Mouse (Mus musculus): ENCODE measurements at regions not wholly inside any gene's neighbourhood (a gene's known extent, or its start where the extent isn't known, plus 50 kb on each side); places are given as distances from the start of the nearest gene placed in this dataset.
"Not testable (repeated sequence)": the region's sequence is repeated elsewhere in the genome, so short reads cannot be mapped to it uniquely, and the experiment has no call there.

DNA sequence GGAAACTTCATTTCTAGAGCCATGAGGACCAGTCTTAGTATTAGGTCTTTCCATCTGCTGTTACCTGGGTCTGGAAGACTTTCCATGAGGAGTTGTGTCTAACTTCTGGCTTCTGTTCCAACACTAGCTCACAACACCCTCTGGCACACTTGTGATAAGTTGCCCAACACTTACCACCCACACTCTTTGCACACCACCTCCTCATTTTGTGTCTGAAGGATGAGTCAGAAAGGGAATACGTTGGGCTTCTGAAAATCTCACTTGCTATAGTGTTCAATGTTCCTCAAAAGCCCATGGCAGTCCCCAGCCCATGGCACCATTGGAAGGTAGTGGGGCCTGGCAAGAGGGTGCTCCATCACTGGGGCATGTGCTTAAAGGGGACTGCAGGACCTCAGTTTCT, 161.5 kb downstream of the Cartpt start:
- no peak for DNase-seq

GRCm38 (mm10) chr13:99737271-99737670, 163.6 kb downstream of the Cartpt start:
- DNase-seq = no peak

- DNase-seq = no peak
Observed at GRCm38 (mm10) chr13:99729145-99729544, 171.7 kb downstream of the Cartpt start.

DNA sequence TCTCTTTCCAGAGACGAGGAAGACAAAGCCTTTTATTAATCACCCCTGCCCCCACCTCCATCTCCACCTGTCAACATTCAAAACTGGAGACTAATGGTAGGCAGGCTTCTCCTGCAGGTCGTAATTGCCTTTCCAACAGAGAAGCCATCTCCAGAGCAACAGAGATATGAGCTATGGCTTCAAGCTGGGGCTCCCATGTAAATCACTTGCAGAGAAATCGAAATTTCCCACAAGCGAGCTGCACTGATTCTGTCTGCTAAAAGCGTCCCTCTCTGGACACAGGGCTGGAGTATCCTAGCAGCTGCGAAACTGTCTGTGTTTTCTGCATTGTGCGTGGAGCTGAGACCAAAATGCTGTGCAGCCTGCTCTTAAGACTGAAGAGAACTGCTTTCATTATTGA, 176.6 kb downstream of the Cartpt start:
- DNase-seq = no peak

GRCm38 (mm10) chr13:99723237-99723981, 177.5 kb downstream of the Cartpt start:
- DNase-seq = no peak

DNA sequence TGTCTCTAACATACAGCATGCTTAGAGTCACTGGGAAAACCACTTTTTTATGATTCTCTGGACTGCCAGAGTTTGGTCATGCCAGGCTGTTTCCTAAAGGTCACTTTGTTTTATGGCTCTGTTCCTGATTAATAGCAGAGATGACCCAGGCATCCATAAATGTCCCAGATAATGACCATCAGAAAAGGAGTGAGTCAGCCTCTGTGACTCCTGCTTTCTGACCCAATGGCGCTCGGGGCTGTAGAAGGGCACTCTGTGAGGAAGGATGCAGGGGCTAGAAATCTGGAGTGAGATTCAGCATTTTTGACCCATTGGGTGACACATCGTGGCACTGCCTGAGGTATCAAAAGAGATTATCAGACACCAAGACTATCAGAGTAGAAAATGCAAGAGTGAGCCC, 180.3 kb downstream of the Cartpt start:
- peak; percentile 43 for DNase-seq

DNA sequence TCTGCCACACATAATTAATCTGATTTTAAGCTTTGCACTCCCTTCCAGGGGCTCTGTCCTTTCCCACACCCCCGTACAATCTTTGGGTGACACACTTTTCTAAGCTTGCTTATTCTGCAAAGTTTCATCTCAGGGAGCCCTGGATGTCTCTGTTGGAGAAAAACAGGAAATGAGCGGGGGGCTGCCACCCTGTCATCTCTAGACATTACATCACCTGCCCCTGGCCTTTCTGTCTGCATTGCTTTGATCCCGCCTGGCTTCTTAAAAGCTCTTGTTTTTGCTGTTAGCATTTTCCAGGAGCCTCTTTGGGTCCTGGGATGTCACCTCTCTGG, 180.2 kb upstream of the Map1b start:
- no peak for DNase-seq

- DNase-seq = no peak
Observed at GRCm38 (mm10) chr13:99695874-99696558, 179.7 kb upstream of the Map1b start.

DNA sequence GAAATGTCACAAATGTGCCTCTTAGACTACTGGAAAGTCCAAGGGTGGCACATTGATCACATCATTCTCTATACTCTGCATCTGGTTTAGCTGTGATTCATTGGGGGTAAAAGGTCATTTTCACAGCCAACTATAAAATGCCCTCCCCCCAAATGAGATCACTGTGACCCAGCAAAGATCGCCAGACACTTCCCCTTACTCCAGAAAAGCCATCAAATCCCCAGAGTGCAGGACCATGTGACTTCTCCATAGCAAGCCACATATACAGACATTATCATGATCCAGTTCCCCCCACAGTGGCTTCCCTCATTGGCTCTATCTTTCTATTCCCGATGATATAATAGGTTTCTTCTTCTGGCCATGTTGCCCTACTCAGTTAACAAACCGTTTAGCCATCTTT, 163.6 kb upstream of the Map1b start:
- no peak for DNase-seq

- DNase-seq = no peak
Observed at GRCm38 (mm10) chr13:99679430-99679829, 163.1 kb upstream of the Map1b start.

DNA sequence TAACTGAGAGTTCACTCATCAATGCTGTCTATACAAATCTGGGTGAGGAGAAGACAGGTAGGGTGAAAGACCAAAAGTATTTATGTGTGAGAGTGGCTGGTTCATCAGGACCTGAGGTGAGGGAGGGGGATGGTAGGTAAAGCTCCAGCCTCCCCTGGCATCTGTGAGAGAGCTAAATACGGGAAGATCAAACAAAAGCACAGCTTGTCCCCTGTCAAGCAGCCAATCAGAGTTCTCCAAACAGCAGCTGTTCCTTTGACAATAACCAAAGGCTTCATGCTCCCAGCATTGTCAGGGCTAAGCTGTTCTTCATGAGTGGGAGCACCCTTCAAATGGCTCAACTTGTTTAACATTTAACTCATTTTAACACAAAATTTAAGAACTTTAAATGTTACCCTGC, 160.1 kb upstream of the Map1b start:
- no peak for DNase-seq

DNA sequence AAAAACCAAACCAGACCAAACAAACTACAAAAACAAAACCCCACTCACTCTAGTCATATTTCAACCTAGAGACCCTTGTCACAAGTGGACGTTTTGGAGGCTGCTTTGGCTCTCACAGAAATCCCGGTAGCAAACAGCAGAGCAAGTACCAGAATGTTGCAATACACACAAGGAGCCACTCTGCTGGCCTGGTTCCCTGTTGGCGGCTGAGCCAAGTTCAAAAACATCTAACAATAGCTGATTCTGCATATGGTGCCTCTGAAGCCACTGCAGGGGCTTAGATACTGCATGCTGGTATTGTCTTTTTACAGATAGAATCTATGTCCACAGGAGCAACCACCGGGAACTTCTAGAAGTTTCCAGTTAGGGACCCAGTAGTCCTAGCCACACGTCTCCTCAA, 159.6 kb upstream of the Map1b start:
- DNase-seq = peak; percentile 32

GRCm38 (mm10) chr13:99672714-99673113, 156.4 kb upstream of the Map1b start:
- DNase-seq = no peak

DNA sequence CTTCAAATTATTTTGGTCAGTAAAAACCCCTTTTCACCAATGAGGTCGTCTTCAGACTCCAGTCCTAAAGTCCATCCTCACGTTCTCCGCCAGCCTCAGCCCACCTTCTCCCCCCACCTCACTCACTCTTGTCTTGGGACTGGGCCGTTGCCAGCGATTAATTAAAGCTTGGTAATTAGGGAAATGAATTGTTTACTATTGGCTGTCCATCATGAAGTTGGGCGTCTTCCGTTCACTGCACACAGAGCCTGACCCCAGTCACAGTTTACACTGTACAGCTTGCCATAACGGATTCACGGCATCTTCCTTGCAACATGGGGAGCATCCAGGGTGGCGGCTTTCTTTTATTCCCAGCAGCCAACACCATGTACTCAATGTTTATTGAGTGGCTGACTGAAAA, 155.4 kb upstream of the Map1b start:
- DNase-seq = no peak

- peak; percentile 60 for DNase-seq
Observed at GRCm38 (mm10) chr13:99669987-99670534, 153.7 kb upstream of the Map1b start.

DNA sequence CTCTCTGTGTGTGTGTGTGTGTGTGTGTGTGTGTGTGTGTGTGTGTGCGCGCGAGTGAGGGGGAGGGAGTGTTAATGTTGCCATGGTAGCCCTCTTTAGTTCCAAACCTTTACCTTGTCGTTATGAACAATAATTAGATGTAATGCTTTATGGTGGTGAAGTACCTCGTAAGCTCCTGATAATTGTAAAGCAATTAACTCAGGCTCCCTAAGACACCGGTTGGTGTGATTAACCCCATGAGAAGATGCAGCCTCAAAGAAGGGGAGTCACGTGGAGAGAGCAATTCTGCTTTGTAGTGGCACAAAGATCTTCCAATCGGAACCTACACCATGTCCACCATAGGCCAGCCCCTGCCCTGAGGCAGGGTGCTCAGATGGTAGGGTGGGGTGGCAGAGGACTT, 152.3 kb upstream of the Map1b start:
- no peak for DNase-seq

- no peak for DNase-seq
Observed at GRCm38 (mm10) chr13:99666086-99666485, 149.7 kb upstream of the Map1b start.

DNA sequence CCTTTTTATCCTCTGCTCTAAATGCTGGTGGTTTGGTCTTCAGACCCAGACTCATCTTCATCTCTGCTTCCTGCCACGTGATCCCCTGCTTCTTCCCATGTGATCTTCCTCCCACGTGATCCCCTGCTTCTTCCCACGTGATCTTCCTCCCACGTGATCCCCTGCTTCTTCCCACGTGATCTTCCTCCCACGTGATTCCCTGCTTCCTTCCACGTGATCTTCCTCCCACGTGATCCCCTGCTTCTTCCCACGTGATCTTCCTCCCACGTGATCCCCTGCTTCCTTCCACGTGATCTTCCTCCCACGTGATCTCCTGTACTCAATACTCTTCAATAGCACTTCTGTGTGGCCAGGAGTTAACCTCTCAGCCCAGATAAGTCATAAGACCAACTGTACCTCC, 147.1 kb upstream of the Map1b start:
- not testable (repeated sequence) for DNase-seq

DNA sequence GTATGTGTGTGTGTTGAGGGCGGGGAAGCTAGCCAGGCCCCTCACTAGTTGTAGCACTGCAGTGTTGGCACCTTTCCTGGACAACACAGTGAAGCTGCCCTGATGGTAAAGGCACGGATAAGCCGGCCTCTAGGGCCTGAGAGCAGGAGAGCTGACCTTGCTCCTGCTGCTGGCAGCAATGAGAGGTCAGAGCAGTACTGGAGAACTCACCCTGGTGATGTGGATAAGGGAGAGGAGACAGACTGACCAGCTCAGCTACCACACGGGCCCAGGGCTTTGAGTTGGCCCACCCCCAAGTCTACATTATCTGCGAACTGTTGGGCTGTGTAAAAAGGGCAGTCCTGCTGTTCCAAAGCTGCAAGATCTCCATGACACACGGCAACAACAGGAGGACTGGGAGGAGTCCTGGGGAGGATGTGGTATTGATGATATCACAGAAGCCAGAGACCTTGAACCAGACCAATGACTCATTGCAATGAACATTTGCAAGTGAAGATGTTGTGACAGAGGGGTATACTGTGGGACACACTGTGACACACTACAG, 131.4 kb upstream of the Map1b start:
- DNase-seq = peak; percentile 13

DNA sequence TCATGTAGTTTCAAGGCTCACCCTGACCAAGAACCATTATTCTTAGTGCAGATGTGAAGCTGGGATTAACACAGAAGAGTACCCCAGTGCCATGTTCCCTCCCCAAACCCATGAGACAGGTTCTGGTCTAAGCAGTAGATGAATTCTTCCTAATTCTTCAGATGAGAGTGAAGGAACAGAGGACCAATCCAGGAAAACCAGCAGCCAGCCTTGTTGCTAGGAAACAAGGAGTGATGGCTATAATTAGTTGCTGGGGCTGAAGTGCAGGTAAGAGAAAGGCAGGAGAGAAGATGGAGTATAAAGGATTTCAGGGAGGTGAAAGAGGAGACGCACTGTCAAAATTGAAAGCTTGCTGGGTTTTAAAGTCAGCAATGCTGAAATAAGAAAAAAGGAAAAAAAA, 128.4 kb upstream of the Map1b start:
- no peak for DNase-seq

GRCm38 (mm10) chr13:99642811-99643210, 126.5 kb upstream of the Map1b start:
- no peak for DNase-seq

DNA sequence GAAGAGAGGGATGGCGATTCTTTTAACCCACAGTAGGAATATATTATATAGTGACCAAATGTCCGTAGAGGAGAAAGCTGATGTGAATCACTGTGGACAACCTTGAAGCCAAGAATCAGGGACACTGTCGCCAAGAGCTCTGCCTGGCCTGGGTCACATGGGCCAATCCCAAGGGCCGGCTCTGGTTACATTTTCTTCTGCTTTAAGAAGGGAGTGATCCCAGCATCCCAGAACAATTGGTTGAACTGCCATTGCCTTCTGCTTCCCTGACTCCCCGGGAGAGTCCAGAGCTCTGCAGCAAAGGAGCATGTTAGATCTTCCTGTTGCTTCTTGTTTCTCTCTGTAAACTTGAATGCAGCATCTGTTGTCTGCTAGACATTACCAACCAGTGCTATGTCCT, 126.0 kb upstream of the Map1b start:
- DNase-seq = peak; percentile 65

DNA sequence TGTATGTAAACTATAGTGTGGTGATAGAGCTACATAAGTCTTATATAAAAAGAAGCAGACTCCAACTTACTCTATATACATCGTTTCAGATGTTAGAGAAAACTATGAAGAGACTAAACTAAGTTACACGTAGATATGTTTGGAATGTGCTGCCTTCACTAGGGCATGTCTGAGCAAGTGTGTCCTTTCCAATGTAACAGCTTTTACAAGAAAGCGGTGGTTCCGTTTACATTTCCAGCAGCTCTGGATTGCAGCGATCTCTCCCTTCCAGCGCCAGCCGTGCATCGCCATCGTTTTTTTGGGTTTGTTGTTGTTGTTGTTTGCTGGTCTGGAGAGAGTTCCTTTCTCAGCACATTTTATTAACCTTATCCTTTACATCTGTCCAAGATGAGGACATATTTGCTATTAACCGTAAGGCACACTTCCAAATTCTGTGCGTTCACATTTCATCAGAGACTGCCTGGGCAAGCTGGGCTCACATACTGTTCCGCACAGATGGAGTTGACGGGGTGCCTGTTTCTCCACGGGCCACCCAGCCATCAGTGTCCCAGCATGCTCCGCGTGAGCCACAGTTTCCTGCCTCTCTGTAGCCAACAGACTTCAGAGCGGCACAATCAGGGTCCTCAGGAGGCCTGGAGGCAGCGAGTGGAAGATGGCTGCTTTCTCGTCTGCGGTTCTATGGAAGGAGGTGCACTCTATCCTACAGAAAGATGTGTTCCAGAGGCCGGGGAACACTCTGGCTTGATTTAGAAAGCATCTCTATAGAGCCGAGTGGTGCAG, 125.2 kb upstream of the Map1b start:
- DNase-seq = no peak
